Mouse (Mus musculus) C2C12 (cell line): ENCODE measurements at regions not wholly inside any gene's neighbourhood (a gene's known extent, or its start where the extent isn't known, plus 50 kb on each side); places are given as distances from the start of the nearest gene placed in this dataset.

Experiments used
- CTCF ChIP-seq: IDR thresholded peaks from one replicate; pipeline ENCODE4 v1.5.1; 2011; ENCODE audit not compliant: control insufficient read depth, insufficient read depth, insufficient read length
- FOSL1 ChIP-seq: IDR thresholded peaks from one replicate; pipeline ENCODE4 v1.8.0; 2011; ENCODE audit warnings: mild to moderate bottlenecking, low read length; ENCODE audit not compliant: poor library complexity, insufficient read depth, severe bottlenecking
- MAX ChIP-seq: IDR thresholded peaks from one replicate; pipeline ENCODE4 v1.6.1; 2011; ENCODE audit warnings: mild to moderate bottlenecking, control low read depth
- USF1 ChIP-seq: IDR thresholded peaks from one replicate; pipeline ENCODE4 v1.6.1; 2011; ENCODE audit warnings: low read depth, mild to moderate bottlenecking, control low read depth, moderate library complexity

GRCm38 (mm10) chr10:17516068-17516467 lies 206.9 kb upstream of the Cited2 start:
- TF ChIP-seq CTCF (no peak), USF1 (no peak), MAX (no peak), FOSL1 (no peak)
